Mouse (Mus musculus): ENCODE measurements at regions not wholly inside any gene's neighbourhood (a gene's known extent, or its start where the extent isn't known, plus 50 kb on each side); places are given as distances from the start of the nearest gene placed in this dataset.

GRCm38 (mm10) chr14:29784506-29784905 is 62.8 kb upstream of the Cacna2d3 start:
- intact Hi-C loops (cut with DNase I), result no loop called here

GRCm38 (mm10) chr14:29786431-29786830 is 64.8 kb upstream of the Cacna2d3 start:
- intact Hi-C loops (cut with DNase I), result no loop called here
- DNase-seq, result no peak

More at GRCm38 (mm10) chr14:29784506-29784905, 62.8 kb upstream of the Cacna2d3 start:
- peak in 1 of 2 experiments; percentile 3 for DNase-seq

- DNase-seq, result no peak
- intact Hi-C loops (cut with DNase I), result no loop called here
Measured at GRCm38 (mm10) chr14:29787796-29788195, 66.1 kb upstream of the Cacna2d3 start.

- no peak for DNase-seq
- intact Hi-C loops (cut with DNase I), result no loop called here
Measured at GRCm38 (mm10) chr14:29788351-29788750, 66.7 kb upstream of the Cacna2d3 start.

- intact Hi-C loops (cut with DNase I), result no loop called here
- no peak for DNase-seq
Measured at GRCm38 (mm10) chr14:29795325-29795724, 73.7 kb upstream of the Cacna2d3 start.

- DNase-seq, result no peak
- intact Hi-C loops (cut with DNase I), result no loop called here
Measured at GRCm38 (mm10) chr14:29796396-29796795, 74.7 kb upstream of the Cacna2d3 start.

GRCm38 (mm10) chr14:29799852-29800251 is 78.2 kb upstream of the Cacna2d3 start:
- no peak for DNase-seq
- intact Hi-C loops (cut with DNase I), result no loop called here

GRCm38 (mm10) chr14:29805234-29805633 is 83.6 kb upstream of the Cacna2d3 start:
- intact Hi-C loops (cut with DNase I), result no loop called here
- no peak for DNase-seq

- intact Hi-C loops (cut with DNase I), result no loop called here
- no peak for DNase-seq
Measured at GRCm38 (mm10) chr14:29807881-29808280, 86.2 kb upstream of the Cacna2d3 start.

- no peak for DNase-seq
- intact Hi-C loops (cut with DNase I), result no loop called here
Measured at GRCm38 (mm10) chr14:29814626-29815025, 93.0 kb upstream of the Cacna2d3 start.

GRCm38 (mm10) chr14:29817548-29817947 is 95.9 kb upstream of the Cacna2d3 start:
- intact Hi-C loops (cut with DNase I), result no loop called here

GRCm38 (mm10) chr14:29818251-29818650 is 96.6 kb upstream of the Cacna2d3 start:
- intact Hi-C loops (cut with DNase I), result no loop called here
- no peak for DNase-seq

More at GRCm38 (mm10) chr14:29817548-29817947, 95.9 kb upstream of the Cacna2d3 start:
- no peak for DNase-seq

GRCm38 (mm10) chr14:29818751-29819150 is 97.1 kb upstream of the Cacna2d3 start:
- no peak for DNase-seq
- intact Hi-C loops (cut with DNase I), result no loop called here

GRCm38 (mm10) chr14:29837063-29837462 is 115.4 kb upstream of the Cacna2d3 start:
- peak; percentile 7 to 16 for DNase-seq

GRCm38 (mm10) chr14:29839576-29839975 is 117.9 kb upstream of the Cacna2d3 start:
- DNase-seq, result no peak
- intact Hi-C loops (cut with DNase I), result no loop called here

More at GRCm38 (mm10) chr14:29837063-29837462, 115.4 kb upstream of the Cacna2d3 start:
- intact Hi-C loops (cut with DNase I), result loop anchor here (2.0 kb wide), 1 partner anchor 104 kb away; no protein-coding TSS in a partner anchor

- intact Hi-C loops (cut with DNase I), result no loop called here
- DNase-seq, result no peak
Measured at GRCm38 (mm10) chr14:29841361-29842117, 119.9 kb upstream of the Cacna2d3 start.

GRCm38 (mm10) chr14:29847661-29848060 is 120.4 kb upstream of the Selenok start:
- DNase-seq, result no peak
- intact Hi-C loops (cut with DNase I), result no loop called here

GRCm38 (mm10) chr14:29851286-29851685 is 116.8 kb upstream of the Selenok start:
- intact Hi-C loops (cut with DNase I), result no loop called here
- no peak for DNase-seq

- intact Hi-C loops (cut with DNase I), result no loop called here
- DNase-seq, result peak; percentile 2 to 4
Measured at GRCm38 (mm10) chr14:29851956-29852725, 116.0 kb upstream of the Selenok start.

GRCm38 (mm10) chr14:29862032-29862431 is 106.1 kb upstream of the Selenok start:
- intact Hi-C loops (cut with DNase I), result no loop called here
- DNase-seq, result no peak

- no peak for DNase-seq
- intact Hi-C loops (cut with DNase I), result no loop called here
Measured at GRCm38 (mm10) chr14:29866455-29867275, 101.4 kb upstream of the Selenok start.
